Mouse (Mus musculus) cerebellum, adult (tissue): ENCODE data around the gene Ccdc154.
A peak's percentile ranks its signal among the peaks of the same experiment; 100 is the strongest.
"Not testable (repeated sequence)": the region's sequence is repeated elsewhere in the genome, so short reads cannot be mapped to it uniquely, and the experiment has no call there.

Source experiments
- ATAC-seq: cut with Nextera tagmentation; 2 replicates; pipeline ENCODE4 v1.9.2; 2017; ENCODE audit warnings: mild to moderate bottlenecking, moderate library complexity, mixed read lengths; ENCODE audit not compliant: insufficient number of reproducible peaks, low FRiP score, low TSS enrichment

Ccdc154 gene

GRCm38 (mm10) chr17:25162161-25162560 is at the start of gene Ccdc154:
Gene Ccdc154, plus strand, starts transcription at chr17:25162461.
- no peak for ATAC-seq

- ATAC-seq: peak; percentile 12; the same call in 1 of the 2 replicates
These were observed 47.2 kb upstream of the Ccdc154 start for GRCm38 (mm10) chr17:25114908-25115645.

GRCm38 (mm10) chr17:25115664-25116432 is 46.4 kb upstream of the Ccdc154 start, which contains the start of gene Telo2:
Gene Telo2, minus strand, starts transcription at chr17:25115967.
- ATAC-seq: peak; percentile 75; the same call in 1 of the 2 replicates

- no peak for ATAC-seq
These were observed 45.0 kb upstream of the Ccdc154 start for GRCm38 (mm10) chr17:25117263-25117662.

- no peak for ATAC-seq
These were observed 41.9 kb upstream of the Ccdc154 start, which contains the start of gene Ptx4 for GRCm38 (mm10) chr17:25120406-25120805. Gene Ptx4, plus strand, starts transcription at chr17:25120760.

GRCm38 (mm10) chr17:25123979-25124378 is 38.3 kb upstream of the Ccdc154 start:
- ATAC-seq: no peak

- ATAC-seq: not testable (repeated sequence)
These were observed 36.7 kb upstream of the Ccdc154 start for GRCm38 (mm10) chr17:25125442-25126060.

- ATAC-seq: no peak
These were observed 35.2 kb upstream of the Ccdc154 start for GRCm38 (mm10) chr17:25127079-25127478.

- no peak for ATAC-seq
These were observed 34.6 kb upstream of the Ccdc154 start for GRCm38 (mm10) chr17:25127681-25128080.

GRCm38 (mm10) chr17:25130060-25130459 is 32.2 kb upstream of the Ccdc154 start:
- no peak for ATAC-seq

GRCm38 (mm10) chr17:25133275-25133698 is 29.0 kb upstream of the Ccdc154 start, which contains the start of gene Clcn7:
Gene Clcn7, plus strand, starts transcription at chr17:25133391.
- peak; percentile 76; the same call in 1 of the 2 replicates for ATAC-seq

- no peak for ATAC-seq
These were observed 26.6 kb upstream of the Ccdc154 start for GRCm38 (mm10) chr17:25135622-25136021.

- ATAC-seq: no peak
These were observed 23.5 kb upstream of the Ccdc154 start for GRCm38 (mm10) chr17:25138803-25139202.

- no peak for ATAC-seq
These were observed 22.3 kb upstream of the Ccdc154 start for GRCm38 (mm10) chr17:25139960-25140359.

- ATAC-seq: no peak
These were observed 1.1 kb downstream of the Ccdc154 start for GRCm38 (mm10) chr17:25163387-25163786.

- no peak for ATAC-seq
These were observed 2.5 kb downstream of the Ccdc154 start for GRCm38 (mm10) chr17:25164770-25165169.

- no peak for ATAC-seq
These were observed 3.9 kb downstream of the Ccdc154 start for GRCm38 (mm10) chr17:25165970-25166671.

GRCm38 (mm10) chr17:25169706-25170105 is 7.4 kb downstream of the Ccdc154 start:
- ATAC-seq: no peak

- ATAC-seq: no peak
These were observed 10.3 kb downstream of the Ccdc154 start for GRCm38 (mm10) chr17:25172558-25172957.

GRCm38 (mm10) chr17:25175411-25175810 is 13.2 kb downstream of the Ccdc154 start, which contains the start of gene Gm38655:
Gene Gm38655, minus strand, starts transcription at chr17:25175471.
- no peak for ATAC-seq
